Mouse (Mus musculus): Measurements from ENCODE around the gene Lemd1.
"Not testable (repeated sequence)": the region's sequence is repeated elsewhere in the genome, so short reads cannot be mapped to it uniquely, and the experiment has no call there.

DNA sequence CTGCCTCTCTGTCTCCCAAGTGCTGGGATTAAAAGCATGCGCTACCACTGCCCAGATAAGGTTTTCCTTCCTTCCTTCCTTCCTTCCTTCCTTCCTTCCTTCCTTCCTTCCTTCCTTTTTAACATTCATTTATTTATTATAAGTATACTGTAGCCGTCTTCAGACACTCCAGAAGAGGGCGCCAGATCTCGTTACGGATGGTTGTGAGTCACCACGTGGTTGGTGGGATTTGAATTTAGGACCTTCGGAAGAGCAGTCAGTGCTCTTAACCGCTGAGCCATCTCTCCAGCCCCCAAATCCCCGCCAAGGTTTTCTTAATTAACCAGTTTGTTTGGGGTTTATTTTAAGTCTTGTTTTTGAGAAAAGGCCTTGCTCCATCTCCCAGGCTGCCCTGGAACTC, 28.6 kb upstream of the Lemd1 start:
- not testable (repeated sequence) for TF ChIP-seq POLR2AphosphoS2 (IDR thresholded peaks at IDR 0.05; ENCODE audit: low read depth, low read length); MAFK (IDR thresholded peaks at IDR 0.05; ENCODE audit: insufficient replicate concordance, low read length); E2F4 (IDR thresholded peaks at IDR 0.05; ENCODE audit: insufficient replicate concordance, low read depth, low read length)
- peak in 1 of 2 experiments; percentile 48; a peak in 2 of 4 replicates for TF ChIP-seq CTCF (conservative IDR thresholded peaks at IDR 0.05 in 1 of 2, IDR thresholded peaks at IDR 0.05 in 1 of 2; ENCODE audit: low read depth in 2 of 2, low read length in 2 of 2)
